Mouse (Mus musculus): ENCODE data around the gene Met. TPM values are rescaled to one million over a fixed set of nuclear protein-coding genes. Genes with fewer than 3 reads are reported as not detected.

The Met gene
- 10.5 and 13.2 TPM in 2 replicates for polyA plus RNA-seq (2015; fragmentation: Nextera tagmentation; extraction: Ambion mirVana)

- peak within 1 kb of the TSS; percentile 71 for H3K4me3 ChIP-seq (replicated peaks)
- H3K27me3 ChIP-seq (replicated peaks) = no peaks in the 10 kb centered on the region
- under 1% methylated on average over 72 of the region's 78 CpGs for whole genome bisulfite sequencing
- no peaks in the 10 kb centered on the region for H3K36me3 ChIP-seq
- no peaks in the 10 kb centered on the region for H3K9me3 ChIP-seq
- peak; percentile 91 for ATAC-seq (ENCODE audit: insufficient read depth, low FRiP score, low read depth)
- H3K9ac ChIP-seq = peak within 1 kb of the TSS; percentile 55
- H3K4me2 ChIP-seq = peak within 1 kb of the TSS; percentile 91
- H3K4me1 ChIP-seq = 0 out of 2 replicates have a peak, but pooled peaks cover 8% of the 10 kb centered on the region
- peak within 1 kb of the TSS; percentile 83 for H3K27ac ChIP-seq
Observed at GRCm38 (mm10) chr6:17463434-17464280, at the start of gene Met. TSS of gene Met (plus strand) at chr6:17463800.

GRCm38 (mm10) chr6:17418226-17418625 lies 45.4 kb upstream of the Met start:
- 76% methylated on average over 7 of the region's 7 CpGs for WGBS
- ATAC-seq (ENCODE audit: insufficient read depth, low FRiP score, low read depth) = no peak

GRCm38 (mm10) chr6:17422432-17422831 lies 41.2 kb upstream of the Met start:
- H3K4me1 ChIP-seq = no peaks in the 10 kb centered on the region
- no peak for ATAC-seq (ENCODE audit: insufficient read depth, low FRiP score, low read depth)
- WGBS = 82% methylated on average over 1 of the region's 1 CpGs
- H3K36me3 ChIP-seq = no peaks in the 10 kb centered on the region
- no peaks in the 10 kb centered on the region for H3K9me3 ChIP-seq
- no peak overlapping the region for H3K4me3 ChIP-seq (replicated peaks)
- no peak overlapping the region for H3K27ac ChIP-seq
- H3K4me2 ChIP-seq = no peak overlapping the region
- no peaks in the 10 kb centered on the region for H3K27me3 ChIP-seq (replicated peaks)
- no peak overlapping the region for H3K9ac ChIP-seq

More at GRCm38 (mm10) chr6:17418226-17418625, 45.4 kb upstream of the Met start:
- H3K9ac ChIP-seq = no peak overlapping the region
- H3K4me2 ChIP-seq = no peak overlapping the region
- no peaks in the 10 kb centered on the region for H3K4me1 ChIP-seq
- no peak overlapping the region for H3K27ac ChIP-seq
- no peaks in the 10 kb centered on the region for H3K27me3 ChIP-seq (replicated peaks)
- no peaks in the 10 kb centered on the region for H3K36me3 ChIP-seq
- H3K4me3 ChIP-seq (replicated peaks) = no peak overlapping the region
- H3K9me3 ChIP-seq = no peaks in the 10 kb centered on the region

- no peak overlapping the region for H3K4me2 ChIP-seq
- WGBS = 47% methylated on average over 3 of the region's 3 CpGs
- H3K27me3 ChIP-seq (replicated peaks) = no peaks in the 10 kb centered on the region
- H3K4me3 ChIP-seq (replicated peaks) = no peak overlapping the region
- H3K27ac ChIP-seq = no peak overlapping the region
- no peaks in the 10 kb centered on the region for H3K9me3 ChIP-seq
- ATAC-seq (ENCODE audit: insufficient read depth, low FRiP score, low read depth) = no peak
- H3K36me3 ChIP-seq = no peaks in the 10 kb centered on the region
- H3K4me1 ChIP-seq = no peaks in the 10 kb centered on the region
- no peak overlapping the region for H3K9ac ChIP-seq
Observed at GRCm38 (mm10) chr6:17429041-17429440, 34.6 kb upstream of the Met start.

- H3K4me3 ChIP-seq (replicated peaks) = no peak overlapping the region
- ATAC-seq (ENCODE audit: insufficient read depth, low FRiP score, low read depth) = no peak
- no peak overlapping the region for H3K27ac ChIP-seq
- H3K9me3 ChIP-seq = no peaks in the 10 kb centered on the region
- no peaks in the 10 kb centered on the region for H3K27me3 ChIP-seq (replicated peaks)
- WGBS = 77% methylated on average over 3 of the region's 3 CpGs
- no peak overlapping the region for H3K4me2 ChIP-seq
- no peak overlapping the region for H3K9ac ChIP-seq
- H3K4me1 ChIP-seq = no peaks in the 10 kb centered on the region
- H3K36me3 ChIP-seq = no peaks in the 10 kb centered on the region
Observed at GRCm38 (mm10) chr6:17429611-17430010, 34.0 kb upstream of the Met start.

DNA sequence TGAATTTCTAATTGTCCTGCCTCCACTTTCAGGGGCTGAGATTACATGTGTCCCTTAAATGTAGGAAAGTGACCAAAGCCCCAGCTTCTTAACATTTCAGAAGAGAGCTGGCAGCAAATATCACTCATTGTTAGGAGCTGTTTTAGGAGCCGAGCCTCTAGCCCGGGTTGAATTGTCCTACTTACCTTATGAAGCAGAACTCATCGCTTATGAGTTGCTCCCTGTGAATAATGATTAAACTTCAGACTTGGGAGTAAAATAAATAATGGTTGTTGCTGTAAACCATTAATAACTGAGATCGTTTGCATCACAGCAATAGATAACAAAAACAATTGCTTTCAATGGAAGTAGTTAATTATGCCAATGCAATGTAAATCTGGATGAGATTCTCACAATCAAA lies 20.3 kb upstream of the Met start:
- Histone ChIP-seq H3K27me3 (replicated peaks) (no peaks in the 10 kb centered on the region), H3K36me3 (no peaks in the 10 kb centered on the region), H3K9ac (no peak overlapping the region), H3K4me3 (replicated peaks) (no peak overlapping the region), H3K4me2 (no peak overlapping the region), H3K4me1 (no peaks in the 10 kb centered on the region), H3K27ac (no peak overlapping the region), H3K9me3 (no peaks in the 10 kb centered on the region)
- WGBS = 79% methylated on average over 4 of the region's 4 CpGs
- ATAC-seq (ENCODE audit: insufficient read depth, low FRiP score, low read depth) = no peak

DNA sequence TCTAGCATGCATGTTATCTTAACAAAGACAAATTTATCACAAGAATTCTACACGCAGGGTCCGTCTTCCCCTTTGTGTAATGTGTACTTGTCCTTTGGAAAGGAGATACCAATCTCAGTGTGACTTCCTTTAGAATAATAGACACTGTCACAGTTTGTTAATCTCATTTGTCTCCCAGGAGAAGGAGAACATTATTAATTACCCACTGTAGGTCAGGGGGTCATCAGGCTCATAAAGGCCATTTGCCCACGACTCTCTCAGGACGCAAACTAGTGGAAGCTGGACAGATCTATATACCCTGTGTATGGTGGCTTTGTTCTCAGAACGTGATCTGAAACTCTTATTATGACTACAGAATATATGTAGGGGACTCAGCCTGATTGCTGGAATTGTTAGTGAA lies 12.3 kb upstream of the Met start:
- ATAC-seq (ENCODE audit: insufficient read depth, low FRiP score, low read depth) = no peak
- Histone ChIP-seq H3K4me2 (no peak overlapping the region), H3K9ac (no peak overlapping the region), H3K9me3 (no peaks in the 10 kb centered on the region), H3K4me1 (no peaks in the 10 kb centered on the region), H3K27ac (no peak overlapping the region), H3K4me3 (replicated peaks) (no peak overlapping the region), H3K36me3 (no peaks in the 10 kb centered on the region), H3K27me3 (replicated peaks) (no peaks in the 10 kb centered on the region)
- WGBS = 32% methylated on average over 5 of the region's 5 CpGs

DNA sequence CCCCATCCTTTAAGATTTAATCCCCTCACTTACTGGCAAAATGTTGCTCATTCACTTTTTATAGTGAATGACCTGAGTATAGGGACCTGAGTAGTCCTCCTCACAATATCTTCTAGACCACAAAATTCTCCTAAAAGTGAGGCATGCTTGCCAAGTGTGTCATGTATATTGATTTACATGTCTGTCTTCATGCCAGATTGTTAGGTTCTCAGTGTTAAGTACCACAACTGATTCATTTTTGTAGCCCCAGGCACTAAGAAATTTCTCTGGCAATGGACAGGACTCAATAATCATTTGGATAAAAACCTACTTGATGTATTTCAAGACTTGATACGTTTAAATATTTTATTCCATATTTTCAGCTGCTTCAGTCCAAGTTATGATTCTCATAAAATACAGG lies 8.5 kb upstream of the Met start:
- Histone ChIP-seq H3K9me3 (no peaks in the 10 kb centered on the region), H3K36me3 (no peaks in the 10 kb centered on the region), H3K4me2 (no peak overlapping the region), H3K27ac (no peak overlapping the region), H3K9ac (no peak overlapping the region), H3K4me3 (replicated peaks) (no peak overlapping the region), H3K27me3 (replicated peaks) (no peaks in the 10 kb centered on the region), H3K4me1 (no peaks in the 10 kb centered on the region)
- WGBS = 83% methylated on average over 1 of the region's 1 CpGs
- no peak for ATAC-seq (ENCODE audit: insufficient read depth, low FRiP score, low read depth)

DNA sequence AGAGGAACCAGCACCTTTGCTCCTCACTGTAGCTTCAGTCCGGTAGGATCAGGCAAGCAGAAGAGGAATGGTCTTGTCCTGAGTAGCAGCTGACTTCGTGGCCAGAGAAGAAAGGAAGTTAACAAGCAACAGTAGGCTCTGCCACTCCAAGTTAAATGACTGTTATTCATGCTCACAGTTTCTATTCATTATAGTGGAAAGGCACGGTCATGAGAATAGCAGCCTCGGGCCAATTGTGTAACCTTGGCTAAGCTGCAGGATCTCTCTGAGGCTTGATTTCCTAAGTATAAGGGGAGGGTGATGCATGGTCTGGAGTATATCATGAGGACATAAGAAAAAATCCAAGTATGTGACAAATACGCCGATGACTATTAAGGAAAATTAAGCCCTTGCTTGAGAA lies 4.0 kb upstream of the Met start:
- no peak for ATAC-seq (ENCODE audit: insufficient read depth, low FRiP score, low read depth)
- H3K9me3 ChIP-seq = no peaks in the 10 kb centered on the region
- no peak overlapping the region for H3K4me3 ChIP-seq (replicated peaks)
- no peak overlapping the region for H3K9ac ChIP-seq
- no peaks in the 10 kb centered on the region for H3K4me1 ChIP-seq
- H3K4me2 ChIP-seq = no peak overlapping the region
- no peaks in the 10 kb centered on the region for H3K36me3 ChIP-seq
- WGBS = 69% methylated on average over 6 of the region's 6 CpGs
- no peaks in the 10 kb centered on the region for H3K27me3 ChIP-seq (replicated peaks)
- no peak overlapping the region for H3K27ac ChIP-seq

- Histone ChIP-seq H3K27me3 (replicated peaks) (no peaks in the 10 kb centered on the region), H3K4me2 (no peak overlapping the region), H3K4me3 (replicated peaks) (no peak overlapping the region), H3K4me1 (0 out of 2 replicates have a peak, but pooled peaks cover 3% of the 10 kb centered on the region), H3K9me3 (no peaks in the 10 kb centered on the region), H3K9ac (no peak overlapping the region), H3K27ac (no peak overlapping the region), H3K36me3 (no peaks in the 10 kb centered on the region)
- 76% methylated on average over 7 of the region's 7 CpGs for WGBS
- no peak for ATAC-seq (ENCODE audit: insufficient read depth, low FRiP score, low read depth)
Observed at GRCm38 (mm10) chr6:17461435-17461834, 2.2 kb upstream of the Met start.

GRCm38 (mm10) chr6:17464281-17465025 lies 853 bp downstream of the Met start:
- 6% methylated on average over 15 of the region's 15 CpGs for WGBS
- H3K27ac ChIP-seq = peak overlapping the region; percentile 83

GRCm38 (mm10) chr6:17466526-17466925 lies 2.9 kb downstream of the Met start:
- H3K4me3 ChIP-seq (replicated peaks) = no peak overlapping the region
- WGBS = 77% methylated on average over 3 of the region's 3 CpGs
- H3K4me2 ChIP-seq = no peak overlapping the region
- no peaks in the 10 kb centered on the region for H3K36me3 ChIP-seq
- H3K9ac ChIP-seq = no peak overlapping the region
- no peak overlapping the region for H3K27ac ChIP-seq
- 0 out of 2 replicates have a peak, but pooled peaks cover 8% of the 10 kb centered on the region for H3K4me1 ChIP-seq
- H3K9me3 ChIP-seq = no peaks in the 10 kb centered on the region
- no peak for ATAC-seq (ENCODE audit: insufficient read depth, low FRiP score, low read depth)
- no peaks in the 10 kb centered on the region for H3K27me3 ChIP-seq (replicated peaks)

More at GRCm38 (mm10) chr6:17464281-17465025, 853 bp downstream of the Met start:
- Histone ChIP-seq H3K4me1 (0 out of 2 replicates have a peak, but pooled peaks cover 8% of the 10 kb centered on the region), H3K9me3 (no peaks in the 10 kb centered on the region), H3K4me3 (replicated peaks) (peak overlapping the region; percentile 71), H3K36me3 (no peaks in the 10 kb centered on the region), H3K4me2 (peak overlapping the region; percentile 91), H3K9ac (peak overlapping the region; percentile 55; the same call in 1 of the 2 replicates), H3K27me3 (replicated peaks) (no peaks in the 10 kb centered on the region)
- peak; percentile 70 for ATAC-seq (ENCODE audit: insufficient read depth, low FRiP score, low read depth)
